Mouse (Mus musculus) myocyte (in vitro differentiated cells): Measurements from ENCODE around the gene Tenm4.

ENCODE experiments used
- CEBPB ChIP-seq: IDR thresholded peaks from 2 replicates; pipeline ENCODE4 v1.6.1; 2011; ENCODE audit warnings: mild to moderate bottlenecking, moderate library complexity; ENCODE audit not compliant: poor library complexity, insufficient read depth, severe bottlenecking
- E2F4 ChIP-seq: IDR thresholded peaks from one replicate; pipeline ENCODE4 v1.6.1; 2011; ENCODE audit warnings: mild to moderate bottlenecking, control low read depth, moderate library complexity; ENCODE audit not compliant: insufficient read depth
- MAX ChIP-seq: IDR thresholded peaks from one replicate; pipeline ENCODE4 v1.6.1; 2011; ENCODE audit warnings: low read depth, mild to moderate bottlenecking, control low read depth
- MYOD1 ChIP-seq, 3 experiments: IDR thresholded peaks; one replicate each; pipeline ENCODE4 v1.6.1; 2011; ENCODE audit warnings: control low read depth in 2 of 3, low read depth in 2 of 3, mild to moderate bottlenecking in 2 of 3, moderate library complexity in 1 of 3; ENCODE audit not compliant: insufficient read length in 2 of 3, control insufficient read depth in 1 of 3
- MYOG ChIP-seq, 3 experiments: IDR thresholded peaks; one replicate each; pipeline ENCODE4 v1.6.1; 2011; ENCODE audit warnings: control low read depth in 2 of 3, low read depth in 2 of 3, mild to moderate bottlenecking in 2 of 3; ENCODE audit not compliant: insufficient read length in 2 of 3, control insufficient read depth in 1 of 3, insufficient read depth in 1 of 3
- POLR2A ChIP-seq: IDR thresholded peaks from one replicate; pipeline ENCODE4 v1.6.1; 2011; ENCODE audit warnings: low read depth, mild to moderate bottlenecking, control low read depth, moderate library complexity; ENCODE audit not compliant: insufficient read length
- POLR2AphosphoS2 ChIP-seq: IDR thresholded peaks from one replicate; pipeline ENCODE4 v1.6.1; 2011; ENCODE audit warnings: low read depth, control low read depth; ENCODE audit not compliant: insufficient read length
- SRF ChIP-seq: IDR thresholded peaks from one replicate; pipeline ENCODE4 v1.6.1; 2011; ENCODE audit warnings: low read depth; ENCODE audit not compliant: control insufficient read depth, insufficient read length
- TCF12 ChIP-seq: IDR thresholded peaks from one replicate; pipeline ENCODE4 v1.6.1; 2011; ENCODE audit warnings: mild to moderate bottlenecking, control low read depth; ENCODE audit not compliant: poor library complexity, insufficient read depth, severe bottlenecking
- TCF3 ChIP-seq: IDR thresholded peaks from one replicate; pipeline ENCODE4 v1.6.1; 2011; ENCODE audit warnings: low read depth, control low read depth; ENCODE audit not compliant: insufficient read length
- USF1 ChIP-seq: IDR thresholded peaks from one replicate; pipeline ENCODE4 v1.6.1; 2011; ENCODE audit warnings: low read depth, mild to moderate bottlenecking, control low read depth, moderate library complexity

DNA sequence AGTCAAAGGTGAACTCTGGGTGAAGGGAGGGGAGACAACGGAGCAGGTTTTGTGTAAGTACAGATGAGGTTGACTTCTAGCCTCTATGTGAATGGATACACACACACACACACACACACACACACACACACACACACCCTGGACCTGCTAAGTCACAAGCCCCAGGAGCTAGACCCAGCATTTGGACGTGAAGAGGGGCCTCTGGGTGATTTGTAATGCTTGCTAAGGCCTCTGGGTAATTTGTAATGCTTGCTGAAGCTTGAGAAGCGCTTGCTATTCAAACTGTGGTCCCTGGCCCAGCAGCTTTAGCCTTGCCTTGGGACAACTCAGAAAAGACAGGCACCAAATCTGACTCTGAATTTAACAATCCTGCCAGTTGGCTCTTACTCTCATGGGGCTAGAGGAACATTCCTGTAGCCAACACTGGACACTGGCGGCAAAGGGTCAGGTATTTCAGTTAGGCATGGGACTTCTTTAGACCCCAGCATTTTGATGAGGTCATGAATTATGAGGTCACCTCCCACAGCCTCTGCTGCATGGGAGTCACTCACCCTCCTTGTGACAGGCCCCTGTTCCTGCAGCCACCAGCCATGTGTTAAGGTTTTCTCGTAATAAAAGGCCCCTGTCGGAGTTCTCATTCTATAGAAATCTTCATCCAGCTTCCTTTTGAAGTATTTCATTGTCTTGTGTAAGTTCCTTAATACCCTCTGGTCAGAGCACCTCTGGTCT, 237.3 kb downstream of the Tenm4 start:
- TF ChIP-seq POLR2A (no peak), USF1 (no peak), MAX (no peak), E2F4 (no peak), TCF12 (no peak), POLR2AphosphoS2 (no peak), MYOD1 (IDR thresholded peaks at IDR 0.05; ENCODE audit: control insufficient read depth in 1 of 3, insufficient read length in 2 of 3, low read depth in 2 of 3) (no peak), CEBPB (no peak), MYOG (IDR thresholded peaks at IDR 0.05; ENCODE audit: control insufficient read depth in 1 of 3, insufficient read depth in 1 of 3, insufficient read length in 2 of 3, low read depth in 2 of 3) (no peak), TCF3 (no peak), SRF (no peak)
